Mouse (Mus musculus) stomach, embryonic 15.5 days (tissue): Measurements from ENCODE around the gene Cgn. TPM values are rescaled to one million over a fixed set of nuclear protein-coding genes. Genes with fewer than 3 reads are reported as not detected.

Source experiments
- ATAC-seq: fragments of 200-750 bp; cut with Nextera tagmentation; 2 replicates; pipeline ENCODE4 v1.8.0; 2017; ENCODE audit warnings: low read depth, moderate number of reproducible peaks, moderate TSS enrichment; ENCODE audit not compliant: insufficient read depth, low FRiP score
- H3K27ac ChIP-seq: fragments of 300-500 bp; sonication (generic); 2 replicates; pipeline ENCODE4 v1.5.1; 2015; ENCODE audit warnings: mild to moderate bottlenecking, inconsistent platforms
- H3K27me3 ChIP-seq: fragments of 300-500 bp; sonication (generic); replicated peaks from 2 replicates; pipeline ENCODE4 v1.6.1; 2015; ENCODE audit warnings: inconsistent platforms
- H3K36me3 ChIP-seq: fragments of 300-500 bp; sonication (generic); 2 replicates; pipeline ENCODE4 v1.6.1; 2015; ENCODE audit warnings: inconsistent platforms
- H3K4me1 ChIP-seq: fragments of 300-500 bp; sonication (generic); 2 replicates; pipeline ENCODE4 v1.6.1; 2015; ENCODE audit warnings: inconsistent platforms
- H3K4me2 ChIP-seq: fragments of 300-500 bp; sonication (generic); 2 replicates; pipeline ENCODE4 v1.6.1; 2015; ENCODE audit warnings: mild to moderate bottlenecking, inconsistent platforms
- H3K4me3 ChIP-seq: fragments of 300-500 bp; sonication (generic); replicated peaks from 2 replicates; pipeline ENCODE4 v1.5.1; 2015; ENCODE audit warnings: inconsistent platforms
- H3K9ac ChIP-seq: fragments of 300-500 bp; sonication (generic); 2 replicates; pipeline ENCODE4 v1.6.1; 2015; ENCODE audit warnings: inconsistent platforms
- H3K9me3 ChIP-seq: fragments of 300-500 bp; sonication (generic); 2 replicates; pipeline ENCODE4 v1.6.1; 2016; ENCODE audit warnings: inconsistent platforms
- WGBS: fragments of 180-500 bp; shearing (Covaris S2); methylation state at CpG from one replicate; pipeline ENCODE4 v1.1.7; 2015; 5-methylcytosine and 5-hydroxymethylcytosine counted together
- polyA plus RNA-seq: library from polyadenylated mRNA; unstranded; fragments of >200 nt; fragmentation: Nextera tagmentation; extraction: Ambion mirVana; gene quantifications from 2 replicates; pipeline ENCODE4 v1.2.1, GENCODE M21; 2015

Cgn gene
- polyA plus RNA-seq: 51.0 and 56.7 TPM in 2 replicates

- peak within 1 kb of the TSS; percentile 46 for H3K9ac ChIP-seq
- WGBS: under 1% methylated on average over 35 of the region's 35 CpGs
- H3K27ac ChIP-seq: peak within 1 kb of the TSS; percentile 82
- no peaks in the 10 kb centered on the region for H3K27me3 ChIP-seq
- H3K4me2 ChIP-seq: peak within 1 kb of the TSS; percentile 85
- no peaks in the 10 kb centered on the region for H3K9me3 ChIP-seq
- peaks cover 8% of the 10 kb centered on the region for H3K4me1 ChIP-seq
- no peaks in the 10 kb centered on the region for H3K36me3 ChIP-seq
- H3K4me3 ChIP-seq: peak within 1 kb of the TSS; percentile 55
- ATAC-seq: peak; percentile 84
Observed at GRCm38 (mm10) chr3:94786367-94786835, at the start of gene Cgn. Gene Cgn (minus strand): TSS chr3:94786492.

GRCm38 (mm10) chr3:94835396-94835795, 49.1 kb upstream of the Cgn start:
- H3K9ac ChIP-seq: no peak overlapping the region
- no peaks in the 10 kb centered on the region for H3K9me3 ChIP-seq
- 42% methylated on average over 3 of the region's 3 CpGs for whole genome bisulfite sequencing
- no peak overlapping the region for H3K27ac ChIP-seq
- no peak overlapping the region for H3K4me3 ChIP-seq
- H3K4me2 ChIP-seq: no peak overlapping the region
- no peaks in the 10 kb centered on the region for H3K4me1 ChIP-seq
- H3K27me3 ChIP-seq: no peaks in the 10 kb centered on the region
- no peak for ATAC-seq
- no peaks in the 10 kb centered on the region for H3K36me3 ChIP-seq

GRCm38 (mm10) chr3:94833358-94833757, 47.1 kb upstream of the Cgn start:
- H3K9me3 ChIP-seq: no peaks in the 10 kb centered on the region
- H3K4me1 ChIP-seq: no peaks in the 10 kb centered on the region
- no peak overlapping the region for H3K4me3 ChIP-seq
- H3K36me3 ChIP-seq: no peaks in the 10 kb centered on the region
- no peaks in the 10 kb centered on the region for H3K27me3 ChIP-seq
- no peak overlapping the region for H3K9ac ChIP-seq
- no peak for ATAC-seq
- H3K4me2 ChIP-seq: no peak overlapping the region
- no peak overlapping the region for H3K27ac ChIP-seq

GRCm38 (mm10) chr3:94832701-94833100, 46.4 kb upstream of the Cgn start:
- no peak overlapping the region for H3K9ac ChIP-seq
- H3K36me3 ChIP-seq: no peaks in the 10 kb centered on the region
- 70% methylated on average over 5 of the region's 5 CpGs for WGBS
- H3K9me3 ChIP-seq: no peaks in the 10 kb centered on the region
- no peak overlapping the region for H3K4me2 ChIP-seq
- H3K4me1 ChIP-seq: no peaks in the 10 kb centered on the region
- no peaks in the 10 kb centered on the region for H3K27me3 ChIP-seq
- ATAC-seq: no peak
- no peak overlapping the region for H3K4me3 ChIP-seq
- H3K27ac ChIP-seq: no peak overlapping the region

GRCm38 (mm10) chr3:94832100-94832499, 45.8 kb upstream of the Cgn start:
- 13% methylated on average over 9 of the region's 9 CpGs for WGBS
- Histone ChIP-seq H3K27me3 (no peaks in the 10 kb centered on the region), H3K4me1 (no peaks in the 10 kb centered on the region), H3K4me2 (no peak overlapping the region), H3K9ac (no peak overlapping the region), H3K4me3 (no peak overlapping the region), H3K9me3 (no peaks in the 10 kb centered on the region), H3K27ac (no peak overlapping the region), H3K36me3 (no peaks in the 10 kb centered on the region)
- no peak for ATAC-seq

- no peak overlapping the region for H3K4me3 ChIP-seq
- no peak overlapping the region for H3K9ac ChIP-seq
- WGBS: 69% methylated on average over 3 of the region's 3 CpGs
- no peaks in the 10 kb centered on the region for H3K9me3 ChIP-seq
- H3K27ac ChIP-seq: no peak overlapping the region
- no peaks in the 10 kb centered on the region for H3K36me3 ChIP-seq
- ATAC-seq: no peak
- H3K4me1 ChIP-seq: no peaks in the 10 kb centered on the region
- H3K27me3 ChIP-seq: no peaks in the 10 kb centered on the region
- no peak overlapping the region for H3K4me2 ChIP-seq
Observed at GRCm38 (mm10) chr3:94824110-94824509, 37.8 kb upstream of the Cgn start.

GRCm38 (mm10) chr3:94822082-94822481, 35.8 kb upstream of the Cgn start:
- H3K4me3 ChIP-seq: peak overlapping the region; percentile 60; the same call in 1 of the 2 replicates
- H3K9ac ChIP-seq: no peak overlapping the region
- H3K4me2 ChIP-seq: peak overlapping the region; percentile 66
- WGBS: 69% methylated on average over 4 of the region's 4 CpGs
- H3K9me3 ChIP-seq: no peaks in the 10 kb centered on the region
- no peaks in the 10 kb centered on the region for H3K36me3 ChIP-seq
- H3K4me1 ChIP-seq: no peaks in the 10 kb centered on the region
- ATAC-seq: no peak
- no peak overlapping the region for H3K27ac ChIP-seq
- no peaks in the 10 kb centered on the region for H3K27me3 ChIP-seq

GRCm38 (mm10) chr3:94821008-94821638, 34.8 kb upstream of the Cgn start:
- H3K9ac ChIP-seq: peak overlapping the region; percentile 63; the same call in 1 of the 2 replicates
- H3K36me3 ChIP-seq: no peaks in the 10 kb centered on the region
- H3K4me2 ChIP-seq: peak overlapping the region; percentile 66
- H3K27ac ChIP-seq: peak overlapping the region; percentile 80
- 2% methylated on average over 31 of the region's 31 CpGs for WGBS
- H3K4me1 ChIP-seq: no peaks in the 10 kb centered on the region
- peak overlapping the region; percentile 60 for H3K4me3 ChIP-seq
- no peaks in the 10 kb centered on the region for H3K27me3 ChIP-seq
- H3K9me3 ChIP-seq: no peaks in the 10 kb centered on the region
- peak; percentile 43; the same call in 1 of the 2 replicates for ATAC-seq

- Histone ChIP-seq H3K27ac (no peak overlapping the region), H3K36me3 (no peaks in the 10 kb centered on the region), H3K27me3 (no peaks in the 10 kb centered on the region), H3K9me3 (no peaks in the 10 kb centered on the region), H3K9ac (no peak overlapping the region), H3K4me2 (no peak overlapping the region), H3K4me3 (no peak overlapping the region), H3K4me1 (no peaks in the 10 kb centered on the region)
- 61% methylated on average over 24 of the region's 24 CpGs for WGBS
- ATAC-seq: no peak
Observed at GRCm38 (mm10) chr3:94819452-94820425, 33.4 kb upstream of the Cgn start.

GRCm38 (mm10) chr3:94817731-94818130, 31.4 kb upstream of the Cgn start:
- Histone ChIP-seq H3K27me3 (no peaks in the 10 kb centered on the region), H3K9me3 (no peaks in the 10 kb centered on the region), H3K27ac (no peak overlapping the region), H3K4me3 (no peak overlapping the region), H3K36me3 (no peaks in the 10 kb centered on the region), H3K4me2 (no peak overlapping the region), H3K9ac (no peak overlapping the region), H3K4me1 (no peaks in the 10 kb centered on the region)
- ATAC-seq: no peak
- 72% methylated on average over 2 of the region's 2 CpGs for WGBS

GRCm38 (mm10) chr3:94815603-94816002, 29.3 kb upstream of the Cgn start:
- no peak overlapping the region for H3K27ac ChIP-seq
- no peaks in the 10 kb centered on the region for H3K36me3 ChIP-seq
- H3K27me3 ChIP-seq: no peaks in the 10 kb centered on the region
- H3K4me3 ChIP-seq: no peak overlapping the region
- no peaks in the 10 kb centered on the region for H3K9me3 ChIP-seq
- H3K4me2 ChIP-seq: no peak overlapping the region
- ATAC-seq: no peak
- H3K4me1 ChIP-seq: no peaks in the 10 kb centered on the region
- H3K9ac ChIP-seq: no peak overlapping the region

- Histone ChIP-seq H3K4me3 (no peak overlapping the region), H3K9ac (no peak overlapping the region), H3K36me3 (no peaks in the 10 kb centered on the region), H3K27me3 (no peaks in the 10 kb centered on the region), H3K27ac (no peak overlapping the region), H3K9me3 (no peaks in the 10 kb centered on the region), H3K4me1 (no peaks in the 10 kb centered on the region), H3K4me2 (no peak overlapping the region)
- WGBS: 80% methylated on average over 4 of the region's 4 CpGs
- ATAC-seq: no peak
Observed at GRCm38 (mm10) chr3:94814663-94815062, 28.4 kb upstream of the Cgn start.
